Mouse (Mus musculus): ENCODE data around the gene Rcor2.

Gene Rcor2

DNA sequence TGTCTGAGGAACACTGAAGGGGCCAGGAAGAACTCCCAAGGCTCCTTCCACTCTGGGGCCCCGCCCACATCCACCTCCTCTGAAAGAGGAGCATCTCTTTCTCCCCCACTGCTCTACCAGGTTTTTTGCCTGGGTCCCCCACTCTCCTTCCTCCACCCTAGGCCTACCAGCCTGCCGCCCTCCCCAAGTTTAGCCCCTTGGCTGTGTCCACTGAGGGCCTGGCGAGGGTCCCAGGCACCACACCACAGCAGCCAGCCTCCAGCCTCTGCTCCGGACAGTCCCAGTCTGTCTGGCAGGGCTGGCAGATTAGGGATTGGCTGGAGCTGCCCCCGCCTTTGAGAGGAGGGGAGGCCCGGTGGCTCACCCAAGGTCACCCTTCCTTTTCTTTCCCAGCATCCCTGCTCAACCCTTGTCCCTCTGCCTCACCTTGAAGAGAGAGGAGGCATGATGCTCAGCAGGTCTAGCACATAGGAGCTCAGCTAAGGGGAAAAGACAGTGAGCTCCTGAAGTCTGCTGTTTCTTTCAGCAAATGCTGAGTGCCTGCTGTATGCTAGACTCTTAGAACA lies 2.3 kb upstream of the Rcor2 start:
- in situ Hi-C loops (cut with MboI, MseI): no loop called here

DNA sequence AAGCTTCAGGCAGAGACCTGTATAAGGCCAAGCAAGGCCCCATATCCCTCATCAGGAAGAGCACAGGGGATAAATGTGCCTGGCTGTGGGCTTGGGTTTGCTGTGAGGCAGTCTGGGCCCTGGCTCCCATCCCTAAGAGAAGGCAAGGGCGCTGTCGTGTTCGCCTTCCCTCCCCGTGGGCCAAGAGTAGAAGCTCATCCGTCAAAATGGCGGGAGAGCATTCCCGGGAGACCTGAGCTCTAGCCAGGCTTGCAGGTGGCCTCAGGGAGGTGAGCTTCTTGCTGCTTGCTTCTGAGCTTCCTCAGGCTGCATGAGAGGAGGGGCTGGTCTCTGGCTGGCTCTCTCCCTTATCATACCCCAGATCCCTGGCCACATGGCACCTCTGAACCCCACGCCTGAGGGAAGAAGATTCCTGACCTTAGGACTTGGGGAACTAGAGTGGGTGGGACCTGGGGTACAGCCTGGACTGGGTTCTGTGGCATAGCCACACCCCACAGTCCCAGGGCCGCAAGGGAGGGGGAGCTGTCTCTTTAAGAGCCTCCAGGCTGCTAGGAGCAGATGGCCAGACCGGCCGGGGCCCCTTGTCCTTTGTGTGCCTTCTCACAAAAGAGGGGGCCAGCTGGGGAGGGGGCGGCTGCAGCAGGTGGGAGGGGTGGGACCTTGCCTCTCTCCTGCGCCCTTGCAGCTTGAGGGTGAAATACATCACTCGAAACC lies 1.5 kb upstream of the Rcor2 start:
- in situ Hi-C loops (cut with MboI, MseI): no loop called here

DNA sequence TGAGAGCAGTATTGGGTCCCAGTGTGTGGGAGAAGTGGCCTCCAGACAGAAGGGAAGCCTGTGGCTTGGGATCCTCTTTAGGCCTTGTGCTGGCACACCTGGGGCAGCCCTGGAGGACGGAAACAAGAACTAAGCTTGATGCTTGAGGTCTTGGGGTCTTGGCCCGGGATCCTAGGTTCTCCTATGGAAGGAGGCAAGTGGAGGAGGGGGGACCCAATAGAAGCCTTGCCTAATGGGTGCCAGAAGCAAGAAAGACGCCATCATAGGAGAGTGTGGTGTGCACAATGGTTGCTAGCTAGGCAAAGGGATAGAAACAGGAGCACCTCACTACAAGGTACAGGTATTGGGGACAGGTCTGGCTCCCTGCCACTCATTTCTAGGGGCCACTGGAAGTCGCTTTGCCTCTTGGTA lies 699 bp upstream of the Rcor2 start:
- in situ Hi-C loops (cut with MboI, MseI): no loop called here

DNA sequence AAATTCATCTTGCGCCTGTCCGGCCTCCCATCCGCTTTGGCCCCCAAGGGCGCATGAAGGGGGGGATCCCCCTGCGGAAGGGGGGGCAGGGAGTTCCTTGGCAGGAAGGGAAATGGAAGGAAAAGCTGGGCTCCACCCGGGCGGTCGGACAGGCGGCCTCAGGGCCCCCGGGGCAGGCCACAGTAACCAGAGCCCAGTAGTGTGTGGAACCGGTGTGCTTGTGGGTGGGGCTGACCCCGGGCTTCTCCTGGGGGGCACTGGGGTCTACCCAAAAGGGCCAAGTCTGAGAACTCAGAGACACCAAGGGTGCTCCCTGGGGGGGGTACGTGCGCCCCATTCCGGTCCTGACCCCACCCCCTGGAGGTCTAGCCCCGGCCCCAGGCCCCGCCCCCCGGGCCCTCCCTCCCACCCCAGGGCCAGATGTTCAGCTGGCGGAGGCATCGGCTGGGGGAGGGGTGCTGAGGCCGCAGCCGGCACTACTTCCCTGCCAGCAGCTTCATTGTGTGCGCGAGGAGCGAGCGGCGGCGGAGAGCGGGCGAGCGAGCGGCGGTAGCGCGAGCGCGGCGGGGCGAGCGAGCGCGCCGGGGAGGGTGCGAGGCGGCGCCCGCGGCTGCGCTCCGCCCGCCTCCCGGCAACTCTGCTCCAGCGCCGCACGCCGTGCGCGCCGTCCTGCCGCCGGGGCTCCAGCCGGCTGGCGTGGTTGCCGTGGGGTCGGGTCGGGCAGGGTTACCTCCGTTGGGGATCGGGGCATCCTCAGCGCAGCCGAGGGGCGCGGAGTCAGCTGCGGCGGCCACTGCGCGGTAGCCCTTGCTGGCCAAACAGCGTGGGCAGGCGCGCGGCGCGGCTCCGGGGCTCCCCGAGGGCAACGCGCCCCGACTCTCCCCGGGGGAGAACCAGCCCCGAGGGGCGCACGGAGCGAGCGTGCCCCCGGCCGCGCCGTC lies 926 bp downstream of the Rcor2 start:
- in situ Hi-C loops (cut with MboI, MseI): no loop called here

DNA sequence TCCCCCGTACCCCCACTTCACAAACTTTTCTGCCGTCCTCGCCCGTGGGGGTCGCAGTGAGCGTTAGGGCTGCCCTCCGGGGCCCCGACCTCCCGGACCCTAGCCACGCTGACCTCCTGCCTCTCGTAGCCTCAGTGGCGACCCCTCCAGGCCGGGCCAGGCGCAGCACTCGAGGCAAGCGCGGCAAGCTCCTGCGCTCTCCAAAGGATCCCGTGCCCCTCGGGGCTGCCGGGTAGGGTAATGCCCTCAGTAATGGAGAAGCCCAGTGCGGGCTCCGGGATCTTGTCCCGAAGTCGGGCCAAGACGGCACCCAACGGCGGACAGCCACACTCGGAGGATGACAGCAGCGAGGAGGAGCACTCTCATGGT lies 1.6 kb downstream of the Rcor2 start:
- in situ Hi-C loops (cut with MboI, MseI): no loop called here

DNA sequence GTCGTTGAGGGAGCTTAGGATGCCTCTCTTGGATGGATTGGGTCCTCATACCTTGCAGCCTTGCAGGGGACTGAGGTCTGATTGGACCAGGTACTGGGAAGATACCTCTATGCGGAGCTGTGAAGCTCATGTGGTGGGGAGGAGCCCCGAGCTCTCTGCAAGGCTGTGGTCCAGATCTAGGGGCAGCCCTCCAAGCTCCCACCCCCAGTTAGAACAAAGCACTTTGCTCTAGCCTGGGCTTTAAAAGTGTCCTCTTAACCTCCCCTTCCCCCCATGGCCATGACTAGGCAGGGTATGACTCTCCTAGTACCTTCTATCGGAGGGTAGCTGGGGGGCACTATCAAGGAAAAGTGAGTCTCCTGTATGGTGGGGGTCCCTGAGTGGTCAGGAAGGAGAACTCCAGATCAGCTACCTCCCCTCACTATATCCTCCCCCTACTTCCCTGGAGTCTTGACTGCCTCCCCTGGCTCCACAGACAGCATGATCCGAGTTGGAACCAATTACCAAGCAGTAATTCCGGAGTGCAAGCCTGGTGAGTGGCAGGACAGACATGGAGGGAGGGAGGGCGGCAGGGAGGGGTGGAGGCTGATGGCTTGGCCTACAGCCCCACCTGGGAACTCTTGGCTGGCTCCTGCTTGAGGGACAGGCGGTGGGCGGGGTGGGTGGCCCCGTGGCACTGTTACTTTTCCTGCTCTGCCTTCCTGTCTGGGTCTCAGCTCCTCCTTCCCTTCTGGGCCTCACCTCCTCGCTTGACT lies 2.3 kb downstream of the Rcor2 start:
- in situ Hi-C loops (cut with MboI, MseI): no loop called here

DNA sequence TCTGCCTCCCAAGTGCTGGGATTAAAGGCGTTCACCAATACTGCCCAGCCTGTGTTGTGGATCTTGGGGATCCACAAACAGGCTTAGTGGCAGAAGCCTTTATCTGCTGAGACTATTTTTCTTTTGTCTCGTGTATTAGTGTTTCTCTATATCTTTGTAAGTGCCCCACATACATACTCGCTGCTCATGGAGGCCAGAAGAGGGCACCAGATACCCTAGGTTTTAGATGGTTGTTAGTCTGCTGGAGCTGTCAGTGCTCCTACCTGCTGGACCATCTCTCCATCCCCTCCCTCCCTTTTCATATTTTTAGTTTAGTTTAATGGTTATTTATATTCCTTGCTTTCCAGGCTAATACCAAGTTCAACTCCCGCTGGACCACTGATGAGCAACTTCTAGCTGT lies 6.4 kb downstream of the Rcor2 start:
- in situ Hi-C loops (cut with MboI, MseI): no loop called here

DNA sequence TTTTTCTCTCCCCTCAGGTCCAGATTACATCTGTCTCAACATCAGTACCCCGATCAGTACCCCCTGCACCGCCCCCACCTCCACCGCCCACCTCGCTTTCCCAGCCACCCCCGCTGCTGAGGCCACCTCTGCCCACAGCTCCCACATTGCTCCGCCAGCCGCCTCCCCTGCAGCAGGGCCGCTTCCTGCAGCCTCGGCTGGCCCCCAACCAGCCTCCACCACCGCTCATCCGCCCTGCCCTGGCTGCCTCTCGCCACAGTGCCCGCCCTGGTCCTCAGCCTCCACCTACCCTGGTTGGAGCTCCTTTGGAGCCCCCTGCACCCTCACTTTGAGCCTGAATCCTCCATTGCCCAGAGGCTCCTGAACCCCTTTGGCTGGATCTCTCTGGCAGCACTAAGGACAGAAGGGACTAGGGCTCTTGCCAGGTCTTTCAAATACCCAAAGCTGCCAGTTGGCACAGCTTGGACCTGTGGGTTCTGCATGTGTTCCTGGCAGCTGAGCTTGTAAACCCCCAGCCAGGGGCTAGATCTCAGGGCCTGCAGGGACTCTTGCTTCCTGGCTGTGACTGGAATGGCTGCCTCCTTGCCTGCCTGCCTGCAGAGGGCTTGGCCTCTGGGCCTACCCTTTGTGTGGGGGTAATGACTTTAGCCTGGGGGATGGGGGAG lies 7.3 kb downstream of the Rcor2 start:
- in situ Hi-C loops (cut with MboI, MseI): no loop called here

DNA sequence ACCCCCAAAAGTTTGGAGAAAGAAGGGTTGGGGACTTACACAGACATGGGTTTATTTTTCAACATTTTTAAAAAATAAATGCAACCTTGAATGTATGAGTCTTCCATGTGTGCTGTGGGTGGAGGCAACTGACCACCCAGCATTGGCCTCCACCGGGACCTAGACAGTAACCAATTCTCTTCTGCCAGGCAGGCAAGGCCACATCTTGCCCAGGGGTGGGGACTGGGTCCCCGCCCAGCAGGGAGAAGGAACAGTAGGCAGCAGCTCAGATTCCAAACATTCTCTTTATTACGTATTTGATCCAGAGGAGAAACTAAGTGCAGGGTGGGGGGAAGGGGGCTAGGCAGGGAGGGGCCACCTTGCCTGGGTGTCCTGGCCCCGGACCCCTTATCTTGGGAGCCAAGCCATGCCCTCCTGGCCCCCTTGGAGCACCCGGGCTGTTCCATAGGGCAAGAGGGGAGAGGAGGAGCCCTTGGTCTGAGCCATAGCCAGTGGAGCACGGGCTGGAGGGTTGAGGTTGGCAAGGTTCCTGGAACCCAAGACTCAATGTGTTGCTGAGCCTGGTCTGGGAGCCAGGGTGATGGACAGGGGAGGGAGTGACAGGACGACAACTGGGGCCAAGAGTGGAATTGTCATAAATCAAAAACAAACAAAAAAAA lies 8.1 kb downstream of the Rcor2 start:
- in situ Hi-C loops (cut with MboI, MseI): no loop called here

DNA sequence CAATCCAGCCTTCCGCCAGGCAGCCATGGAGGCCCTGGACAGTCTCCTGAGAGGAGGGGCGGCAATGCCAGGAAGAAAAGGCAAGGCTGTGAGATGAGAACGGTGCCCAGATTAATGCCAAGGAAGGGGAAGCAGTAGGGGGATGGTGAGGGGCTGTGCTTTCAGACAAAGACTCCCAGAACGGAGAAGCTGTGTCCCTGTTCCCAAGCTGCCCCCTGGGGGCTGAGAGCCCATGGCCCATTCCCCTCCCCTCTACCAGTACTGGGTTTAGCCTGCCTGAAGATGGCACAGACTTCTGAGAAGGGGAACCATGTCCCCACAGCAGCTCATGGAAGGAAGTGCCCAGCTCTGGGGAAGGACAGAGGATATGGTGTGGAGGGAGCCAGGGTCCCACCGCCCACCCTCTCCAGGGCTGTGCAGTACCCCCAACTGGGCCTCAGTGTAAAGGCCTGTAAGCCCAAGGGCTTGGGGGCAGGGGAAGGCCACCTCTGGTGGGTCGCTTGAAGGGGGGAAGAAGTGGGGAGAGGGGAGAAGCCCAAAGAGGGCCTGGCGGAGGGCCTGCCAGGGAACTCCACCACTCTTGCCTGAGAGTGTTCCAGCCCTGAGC lies 9.0 kb downstream of the Rcor2 start:
- in situ Hi-C loops (cut with MboI, MseI): no loop called here

DNA sequence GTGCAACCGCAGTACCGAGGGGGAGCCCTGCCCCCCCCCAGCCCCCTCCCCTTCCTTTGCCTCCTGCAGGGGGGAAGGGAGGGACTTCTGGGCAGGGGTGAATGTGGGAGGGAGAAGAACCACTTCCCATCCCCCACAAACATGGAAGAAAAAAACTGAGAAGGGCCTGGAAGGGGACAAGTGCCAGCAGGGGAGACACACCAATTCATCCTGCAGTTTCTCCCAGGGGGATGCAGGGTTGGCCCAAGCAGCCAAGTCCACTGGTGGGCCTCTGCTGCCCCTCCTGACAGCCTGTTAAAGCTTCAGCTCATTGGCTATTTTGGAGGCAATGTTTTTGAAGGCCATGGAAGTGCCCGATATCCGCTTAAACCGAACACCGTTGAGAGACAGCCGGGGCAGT lies 9.7 kb downstream of the Rcor2 start:
- in situ Hi-C loops (cut with MboI, MseI): no loop called here

DNA sequence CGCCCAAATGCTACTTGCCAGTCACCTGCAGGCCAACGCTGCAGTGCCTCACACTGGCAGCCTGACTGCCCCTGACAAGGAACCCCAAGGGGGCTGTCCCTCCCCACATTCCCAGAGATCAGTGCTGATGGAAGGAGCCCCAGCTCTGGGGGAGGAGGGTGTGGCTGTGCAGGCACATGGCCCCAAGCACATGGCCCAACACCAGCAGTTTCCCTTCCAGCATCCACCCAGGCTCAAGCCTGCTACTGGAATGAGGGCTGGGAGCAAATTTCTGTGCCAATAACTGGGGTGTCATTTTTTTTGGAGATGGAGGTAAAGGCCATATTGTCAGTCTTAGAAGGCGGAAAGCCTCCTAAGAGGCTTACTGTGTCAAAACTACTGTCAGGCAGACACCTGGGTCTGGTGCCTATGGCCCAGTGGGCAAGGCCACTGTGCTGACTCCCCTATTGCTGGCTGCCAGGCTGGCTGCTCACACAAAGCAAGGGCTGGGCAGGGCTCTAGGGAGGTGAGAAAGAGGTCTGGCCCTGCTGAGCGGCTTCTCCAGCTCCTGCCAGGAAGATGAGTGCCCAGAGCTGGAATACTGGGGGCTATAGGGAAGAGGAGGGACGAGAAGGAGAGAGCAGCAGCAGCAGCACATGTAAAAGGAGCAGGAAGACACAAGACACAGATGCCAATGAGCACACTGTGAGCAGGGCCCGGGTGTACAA lies 11.2 kb downstream of the Rcor2 start:
- in situ Hi-C loops (cut with MboI, MseI): no loop called here

DNA sequence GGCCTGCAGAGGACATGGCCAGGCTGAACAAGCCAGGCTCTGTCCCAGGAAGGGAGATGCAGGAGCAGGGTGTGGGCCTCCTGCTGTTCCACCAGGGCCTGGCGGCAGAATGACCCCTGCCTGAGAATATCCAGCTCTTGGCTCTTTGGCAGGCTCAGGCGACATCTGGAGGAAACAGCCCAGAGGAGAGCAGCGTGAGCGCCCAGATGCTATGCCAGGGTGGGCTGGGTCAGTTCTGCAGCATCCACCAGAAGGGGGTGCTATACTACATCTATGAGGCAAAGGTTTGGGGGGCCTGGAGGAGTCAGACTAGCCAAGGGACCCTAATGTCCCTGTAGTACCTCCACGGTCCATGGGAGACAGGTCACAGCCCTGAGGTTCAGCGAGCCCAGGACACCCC lies 12.0 kb downstream of the Rcor2 start:
- in situ Hi-C loops (cut with MboI, MseI): no loop called here

DNA sequence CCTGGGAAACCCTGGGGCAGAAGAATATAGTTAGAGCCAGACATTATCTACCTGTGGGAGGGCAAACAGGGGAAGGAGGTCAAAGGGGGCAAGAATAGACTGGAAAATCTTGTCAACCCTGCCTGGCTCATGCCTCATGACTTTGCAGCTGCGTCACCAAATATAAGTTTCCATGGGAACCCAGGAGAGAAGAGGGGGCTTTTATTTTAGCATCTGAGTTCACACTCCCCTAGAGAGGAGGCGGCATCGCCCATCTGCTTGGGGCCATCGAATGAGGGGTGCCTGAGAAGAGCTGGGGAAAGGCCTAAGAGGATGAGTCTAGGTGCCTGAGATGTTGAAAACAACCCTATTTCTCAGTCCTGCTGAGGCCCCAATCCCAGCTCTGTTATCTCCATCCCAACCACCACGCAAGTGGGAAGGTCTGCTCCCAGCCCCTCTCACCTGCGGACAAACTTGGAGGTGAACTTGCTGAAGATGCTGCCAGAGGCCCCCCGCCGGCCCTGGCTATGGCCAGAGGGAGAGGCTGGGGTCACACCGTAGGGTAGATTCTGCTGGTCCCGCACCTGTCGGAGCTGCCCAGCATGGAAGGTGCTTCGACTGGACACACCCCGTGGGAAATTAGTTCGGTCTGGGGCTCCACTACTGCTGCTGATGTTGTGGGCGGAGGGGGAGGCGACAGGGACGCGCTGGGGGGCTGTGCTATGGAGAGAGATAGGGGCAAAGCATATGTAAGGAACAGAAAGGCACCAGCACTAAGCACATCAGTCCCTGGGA lies 13.6 kb downstream of the Rcor2 start:
- in situ Hi-C loops (cut with MboI, MseI): no loop called here

DNA sequence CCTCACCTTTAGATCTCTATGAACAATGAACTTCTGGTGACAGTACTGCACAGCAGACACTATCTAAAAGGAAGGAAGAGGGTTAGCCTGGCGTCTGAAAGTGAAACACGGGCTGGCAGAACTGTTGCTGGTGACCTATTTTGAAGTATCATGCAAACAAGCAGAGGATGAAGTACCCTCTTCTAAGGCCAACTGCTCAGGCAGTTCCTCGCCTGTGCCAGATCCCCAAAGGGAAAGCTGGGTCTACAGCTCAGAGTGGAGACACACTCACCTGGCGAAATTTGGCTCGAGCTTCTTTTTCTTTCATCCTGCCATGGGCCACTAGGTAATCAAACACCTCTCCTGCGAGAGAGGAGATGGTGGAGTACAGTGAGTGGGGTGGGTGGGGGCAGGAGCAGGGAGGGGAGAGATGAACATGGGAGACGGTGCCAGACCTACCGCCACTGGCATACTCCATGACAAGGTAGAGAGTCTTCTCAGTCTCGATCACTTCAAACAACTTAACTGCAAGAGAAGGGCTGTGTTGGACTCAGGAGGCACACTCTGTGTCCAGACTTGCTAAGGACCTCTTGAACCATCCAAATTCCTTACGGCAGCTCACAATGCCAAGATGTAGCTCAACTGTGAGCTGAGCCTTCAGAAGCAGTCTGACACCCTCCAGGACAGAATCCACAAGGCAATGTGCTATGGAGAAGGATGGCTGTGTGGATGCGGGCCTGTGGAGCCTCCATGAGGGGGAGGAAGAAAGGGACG lies 19.6 kb downstream of the Rcor2 start:
- in situ Hi-C loops (cut with MboI, MseI): loop anchor here (5.0 kb wide), 1 partner anchor 46 kb away; no protein-coding TSS in a partner anchor

DNA sequence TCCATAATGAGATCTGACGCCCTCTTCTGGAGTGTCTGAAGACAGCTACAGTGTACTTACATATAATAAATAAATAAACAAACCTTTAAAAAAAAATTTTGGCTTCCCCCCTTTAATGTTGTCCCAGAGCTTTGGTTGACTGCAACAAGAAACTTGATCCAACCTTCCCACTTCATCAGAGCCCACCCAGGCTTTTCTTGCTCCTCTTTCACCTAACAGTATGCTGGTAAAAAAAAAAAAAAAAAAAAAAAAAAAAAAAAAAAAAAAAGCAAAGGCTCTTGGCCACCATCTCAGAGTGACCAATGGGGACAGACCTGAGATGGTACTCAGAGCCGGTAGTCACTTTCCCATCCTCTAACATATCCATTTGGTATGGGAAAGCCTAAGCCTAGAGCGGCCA lies 21.2 kb downstream of the Rcor2 start:
- in situ Hi-C loops (cut with MboI, MseI): loop anchor here (5.0 kb wide), 1 partner anchor 44 kb away; no protein-coding TSS in a partner anchor

DNA sequence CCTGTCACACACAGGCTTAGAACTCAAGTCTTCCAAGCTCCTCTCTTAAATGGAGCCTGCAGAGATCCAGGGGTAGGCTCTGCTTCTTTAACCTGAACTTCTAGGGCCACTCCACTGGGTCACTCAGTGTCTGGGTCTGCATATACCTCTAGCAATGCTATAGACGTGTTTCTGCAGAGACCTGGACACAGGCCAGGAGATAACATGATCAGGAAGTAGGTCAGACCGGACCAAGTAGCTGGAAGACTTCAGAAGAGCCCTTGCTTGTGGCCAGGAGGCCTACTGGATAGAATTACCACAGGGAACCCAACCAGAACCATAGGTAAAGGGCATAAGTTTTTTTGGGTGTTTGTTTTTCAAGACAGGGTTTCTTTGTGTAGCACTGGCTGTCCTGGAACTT lies 22.6 kb downstream of the Rcor2 start:
- in situ Hi-C loops (cut with MboI, MseI): loop anchor here (5.0 kb wide), 1 partner anchor 43 kb away; no protein-coding TSS in a partner anchor
